Mouse (Mus musculus) kidney, adult 8-10 months (tissue): ENCODE data around the gene Tecpr2.

Experiments
- DNase-seq, 2 experiments: peaks; one replicate each; pipeline ENCODE4 v3.0.0; 2022

Gene Tecpr2

DNA sequence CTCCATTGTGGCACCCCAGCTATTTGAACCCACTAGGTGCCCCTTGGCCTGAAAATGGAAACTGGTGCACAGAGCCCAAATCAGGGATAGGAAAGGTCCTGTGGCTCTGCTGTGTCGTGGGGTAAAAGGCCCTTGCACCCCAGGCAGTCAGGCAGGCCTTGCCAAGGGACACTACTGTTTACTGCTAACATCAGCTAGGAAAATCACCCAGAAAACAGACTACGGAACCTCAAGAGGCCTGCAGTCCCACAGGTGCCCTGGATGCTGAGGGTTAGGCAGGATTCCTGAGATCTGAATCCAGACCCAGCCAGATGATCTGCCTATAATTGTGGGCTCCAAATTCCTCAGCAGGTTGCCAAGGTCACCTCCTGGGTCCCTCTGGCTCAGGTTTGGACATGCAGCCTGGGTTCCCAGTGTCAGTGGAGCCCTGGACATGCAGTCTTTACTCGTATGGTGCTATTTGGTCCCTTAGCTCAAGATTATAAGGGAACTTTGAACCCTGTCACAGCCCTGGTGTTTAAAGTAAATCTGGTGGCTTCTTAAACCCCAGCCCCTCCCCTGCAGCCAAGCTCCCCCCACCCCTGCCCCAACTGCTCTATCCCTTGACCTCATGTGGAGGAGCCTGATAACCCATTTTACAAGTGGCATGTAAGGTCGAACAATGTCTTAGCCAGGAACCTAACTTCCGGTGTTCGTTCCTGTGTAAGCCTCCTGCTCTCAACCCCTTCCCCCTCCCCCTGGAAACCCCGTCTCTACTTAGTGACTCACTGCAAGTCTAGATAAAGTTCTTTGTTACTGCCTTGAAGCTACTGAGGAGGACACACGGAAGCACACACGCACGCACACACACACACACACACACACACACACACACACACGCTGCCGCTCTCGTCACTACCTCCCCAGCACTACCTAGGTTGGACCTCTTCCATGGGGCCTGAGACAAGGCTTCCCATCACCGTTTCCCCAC is 118.4 kb downstream of the Tecpr2 start:
- DNase-seq = peak in 1 of 2 experiments; percentile 28

DNA sequence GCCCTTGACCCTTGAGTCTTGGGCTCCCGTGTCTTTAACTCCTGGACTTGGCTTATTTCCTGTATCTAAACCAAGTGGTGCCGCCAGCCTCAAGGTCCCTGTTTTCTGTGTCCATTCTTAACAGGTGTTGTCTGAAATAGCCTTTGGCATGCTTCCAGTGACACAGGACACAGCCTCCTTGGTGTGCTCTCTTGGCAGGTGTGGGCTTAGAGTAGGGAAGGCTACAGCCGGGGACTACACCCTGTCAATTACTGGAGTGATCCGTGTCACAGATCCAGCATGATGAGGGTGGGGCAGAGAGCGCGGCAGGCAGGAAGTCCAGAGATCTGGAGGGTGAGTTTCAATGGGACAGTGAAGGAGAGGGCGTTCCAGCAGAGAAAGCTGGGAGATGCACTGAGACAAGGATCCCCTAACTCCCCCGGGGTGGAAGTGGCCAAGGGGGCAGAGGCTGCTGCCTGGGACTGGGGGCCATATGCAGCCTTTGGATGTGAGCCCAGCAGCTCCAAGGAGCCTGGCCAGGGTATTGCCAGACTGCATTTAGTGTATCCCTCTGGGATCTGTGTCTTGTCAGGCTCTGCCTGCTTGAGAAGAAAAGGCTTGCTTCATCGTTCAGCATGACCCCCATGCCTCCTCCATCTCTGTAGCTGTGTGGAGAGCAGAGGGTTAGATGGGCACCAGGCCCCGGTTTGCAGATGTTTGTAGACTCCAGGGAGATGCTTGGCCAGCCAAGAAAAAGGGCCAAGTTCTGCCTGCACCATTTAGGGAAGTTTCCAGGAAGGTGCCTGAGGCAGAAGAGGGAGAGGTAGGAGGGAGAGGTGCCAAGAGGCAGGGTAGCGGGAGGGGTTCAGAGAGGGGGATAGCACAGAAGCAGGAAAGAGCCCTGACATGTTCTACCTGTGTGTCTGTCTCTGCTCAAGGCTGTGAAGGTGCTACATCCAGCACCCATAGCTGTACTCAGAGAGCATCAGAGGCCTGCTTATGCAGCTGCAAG is 119.7 kb downstream of the Tecpr2 start:
- no peak for DNase-seq

DNA sequence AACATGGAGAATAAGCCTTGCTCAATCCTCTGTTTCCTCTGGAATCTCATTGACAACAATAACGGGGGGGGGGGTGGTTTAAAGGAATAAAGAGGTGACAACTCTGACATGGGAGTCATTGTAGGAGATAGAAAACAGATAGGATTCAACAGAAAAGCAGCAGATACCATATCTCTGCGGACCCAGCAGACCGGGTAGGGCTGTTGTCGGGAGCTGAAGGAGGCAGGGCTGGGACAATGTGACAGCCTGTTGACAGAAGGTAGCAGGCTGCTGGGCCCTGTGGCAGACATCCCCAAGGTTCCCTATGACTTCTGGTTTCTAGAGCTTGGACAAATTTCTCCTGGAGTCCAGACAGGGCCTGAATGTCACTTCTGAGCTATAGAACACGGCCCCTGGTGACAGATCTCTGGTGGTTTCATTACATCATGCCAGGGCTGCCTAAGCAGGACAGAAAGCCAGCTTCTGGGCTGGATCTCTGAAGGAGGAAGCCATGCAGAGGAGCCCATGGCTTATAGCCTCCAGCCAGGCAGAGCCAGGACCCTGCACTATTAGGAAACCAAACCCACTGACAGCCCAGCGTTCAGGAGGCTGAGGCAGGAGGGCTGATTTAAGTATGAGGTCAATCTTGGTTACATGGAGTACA is 120.7 kb downstream of the Tecpr2 start:
- no peak for DNase-seq

DNA sequence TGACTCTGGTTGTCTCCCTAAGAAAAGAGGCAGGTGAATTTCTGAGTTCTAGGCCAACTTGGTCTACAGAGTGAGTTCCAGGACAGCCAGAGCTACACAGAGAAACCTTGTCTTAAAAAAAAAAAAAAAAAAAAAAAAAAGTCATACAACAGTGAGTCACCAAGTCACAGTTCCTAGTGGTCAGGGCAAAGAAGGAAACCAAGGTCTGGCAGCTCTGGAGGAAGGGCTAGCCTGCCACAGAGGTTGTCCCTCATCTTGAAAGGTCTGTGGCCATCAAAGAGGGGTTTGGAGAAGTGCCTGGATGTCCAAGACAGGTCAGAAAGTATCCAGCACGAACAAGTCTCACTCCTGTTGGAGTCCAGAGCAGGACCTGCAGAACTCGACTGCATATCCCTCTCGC is 127.7 kb downstream of the Tecpr2 start:
- no peak for DNase-seq

DNA sequence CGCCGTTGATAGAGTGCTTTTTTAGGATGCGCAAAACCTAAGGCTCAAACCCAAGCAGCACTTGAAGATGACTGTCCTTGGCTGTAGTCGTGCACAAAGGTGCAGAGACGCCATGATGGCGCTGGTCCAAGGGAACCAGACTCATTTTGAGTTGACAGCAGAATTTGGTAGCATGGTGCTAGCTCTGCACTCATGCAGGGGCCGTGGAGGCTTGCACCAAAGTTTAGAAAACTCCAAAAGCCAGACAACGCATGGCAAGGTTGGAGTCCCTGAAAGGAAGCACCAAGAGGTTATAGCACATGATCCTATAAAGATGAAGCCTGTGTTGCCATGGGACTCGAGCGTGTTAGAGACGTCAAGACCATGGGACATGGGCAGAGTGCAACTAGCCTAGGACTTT is 129.0 kb downstream of the Tecpr2 start:
- no peak for DNase-seq

DNA sequence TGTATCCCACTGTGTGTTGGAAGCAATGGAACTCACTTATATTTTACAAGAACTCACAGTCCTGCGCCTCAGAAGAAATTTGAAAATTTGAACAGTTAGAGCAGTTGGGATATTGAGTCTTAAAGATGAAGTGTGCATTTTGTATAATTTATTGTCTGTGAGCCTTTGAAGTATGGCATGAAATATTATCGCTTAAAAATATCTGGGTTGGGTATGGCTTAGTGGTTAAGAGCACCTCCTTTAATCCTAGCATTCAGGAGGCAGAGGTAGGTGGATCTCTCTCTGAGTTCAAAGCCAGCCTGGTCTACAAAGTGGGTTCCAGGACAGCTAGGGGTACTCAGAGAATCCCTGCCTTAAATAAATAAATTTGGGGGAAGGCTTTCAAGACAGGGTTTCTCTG is 130.0 kb downstream of the Tecpr2 start:
- no peak for DNase-seq

DNA sequence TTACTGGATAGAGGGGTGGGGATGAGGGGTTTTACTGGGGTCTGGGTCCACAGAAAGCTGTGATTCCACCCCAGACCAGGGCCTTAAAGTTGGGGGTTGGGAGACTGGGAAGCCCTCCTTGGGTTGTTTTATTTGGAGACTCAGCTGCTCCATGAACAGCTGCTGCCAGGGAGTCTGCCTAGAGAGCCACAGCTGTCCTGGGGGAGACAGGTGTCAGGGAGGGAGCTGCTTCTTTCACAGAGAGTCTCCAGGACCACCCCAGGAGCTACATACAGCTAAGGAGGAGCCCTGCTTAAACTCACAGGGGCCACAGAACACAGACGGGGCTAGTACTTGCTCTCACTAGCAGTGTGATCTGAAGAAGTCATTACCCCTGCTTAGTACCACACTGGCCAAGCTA is 132.1 kb downstream of the Tecpr2 start:
- no peak for DNase-seq

DNA sequence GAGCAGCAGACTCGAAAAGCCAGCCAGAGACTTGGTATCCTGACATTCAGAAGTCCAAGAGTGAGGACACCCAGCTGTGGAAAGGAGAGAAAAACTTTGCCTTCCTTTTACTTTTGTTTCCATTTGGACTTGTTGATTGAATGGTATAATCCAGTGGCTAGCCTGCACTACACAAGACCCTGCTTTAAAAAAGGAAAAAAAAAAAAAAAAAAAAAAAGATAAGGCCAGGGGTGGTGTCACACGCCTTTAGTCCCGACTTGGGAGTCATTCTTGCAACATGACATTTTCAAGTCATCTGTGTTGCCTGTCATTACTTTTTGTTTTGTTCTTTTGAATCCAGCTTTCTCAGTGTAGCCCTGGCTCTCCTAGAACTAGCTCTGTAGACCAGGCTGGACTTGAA is 132.5 kb downstream of the Tecpr2 start:
- no peak for DNase-seq
